12 mouse cellular contexts compared by ENCODE assay signal in the genomic region with DNA sequence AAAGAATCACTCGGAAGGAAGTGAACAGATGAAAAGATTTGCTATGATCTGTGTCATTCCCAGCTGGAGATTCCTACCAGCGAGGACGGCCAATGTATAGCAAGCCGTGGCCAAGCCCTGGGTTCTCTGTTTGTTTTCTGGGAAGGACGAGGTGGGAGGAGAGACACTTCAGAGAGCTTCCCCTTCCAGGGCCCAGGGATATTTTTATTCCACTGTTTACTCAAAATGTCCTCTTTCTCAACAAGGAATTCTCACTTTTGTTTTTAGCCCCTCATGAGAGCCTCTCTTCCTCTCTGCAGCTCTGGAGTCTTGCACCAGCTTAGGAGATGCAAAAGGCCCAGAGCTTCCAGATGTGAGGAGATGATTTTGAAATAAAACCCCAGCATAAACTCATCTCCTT.
DNase-seq lines count a peak whose midpoint lies in the region; ATAC-seq lines count a peak whose summit lies in the region.
"Had no signal": no experiment of that assay in that cellular context is flagged by ENCODE, and none has a peak within 500 bp of the region (broad histone marks: within the 10 kb centered on the region; RNA-seq: fewer than 3 reads in every experiment).

No protein-coding gene starts in this region.

- 14% methylated on average over 5 of the region's 5 CpGs for WGBS in kidney, embryonic 16.5 days
- 30% methylated on average over 5 of the region's 5 CpGs for WGBS in forebrain, embryonic 16.5 days
- 8% methylated on average over 5 of the region's 5 CpGs for WGBS in intestine, embryonic 14.5 days
- 24% methylated on average over 5 of the region's 5 CpGs for WGBS in neural tube, embryonic 13.5 days

- H3K36me3 ChIP-seq in kidney, embryonic 16.5 days (ENCODE audit: insufficient read depth, low read length) = no peaks in the 10 kb centered on the region
- H3K36me3 ChIP-seq in forebrain, embryonic 16.5 days (ENCODE audit: control insufficient read depth, insufficient read depth) = no peaks in the 10 kb centered on the region
- H3K36me3 ChIP-seq in intestine, embryonic 14.5 days (ENCODE audit: control insufficient read depth, insufficient read depth, low read length) = no peaks in the 10 kb centered on the region
- H3K36me3 ChIP-seq in neural tube, embryonic 13.5 days = no peaks in the 10 kb centered on the region
- H3K36me3 ChIP-seq: G1E had no signal

- 0 out of 2 replicates have a peak overlapping the region, but pooled peaks have one; percentile 26 for H3K4me2 ChIP-seq in kidney, embryonic 16.5 days (replicated peaks; ENCODE audit: low read depth, low read length)
- H3K4me2 ChIP-seq in forebrain, embryonic 16.5 days (ENCODE audit: low read length) = no peak overlapping the region
- peak overlapping the region; percentile 22; the same call in 1 of the 2 replicates for H3K4me2 ChIP-seq in intestine, embryonic 14.5 days (ENCODE audit: low read length)
- no peak overlapping the region for H3K4me2 ChIP-seq in neural tube, embryonic 13.5 days

- H3K4me1 ChIP-seq in kidney, embryonic 16.5 days (ENCODE audit: insufficient read depth, low read length) = peaks cover 40% of the 10 kb centered on the region
- H3K4me1 ChIP-seq in forebrain, embryonic 16.5 days (replicated peaks; ENCODE audit: control insufficient read depth, insufficient read depth, low read length) = peaks cover 14% of the 10 kb centered on the region
- peaks cover 21% of the 10 kb centered on the region for H3K4me1 ChIP-seq in intestine, embryonic 14.5 days (replicated peaks; ENCODE audit: control insufficient read depth, insufficient read depth, low read length)
- peaks cover 59% of the 10 kb centered on the region for H3K4me1 ChIP-seq in neural tube, embryonic 13.5 days (replicated peaks)

- peak overlapping the region; percentile 47; the same call in 1 of the 2 replicates for H3K27ac ChIP-seq in kidney, embryonic 16.5 days (ENCODE audit: low read length)
- 0 out of 2 replicates have a peak overlapping the region, but pooled peaks have one; percentile 39 for H3K27ac ChIP-seq in forebrain, embryonic 16.5 days (ENCODE audit: low read length)
- peak overlapping the region; percentile 5 for H3K27ac ChIP-seq in intestine, embryonic 14.5 days (ENCODE audit: low read depth)
- H3K27ac ChIP-seq in neural tube, embryonic 13.5 days (replicated peaks) = peak overlapping the region; percentile 81

- no peaks in the 10 kb centered on the region for H3K27me3 ChIP-seq in kidney, embryonic 16.5 days (ENCODE audit: insufficient read depth, low read length)
- H3K27me3 ChIP-seq in forebrain, embryonic 16.5 days (replicated peaks; ENCODE audit: control insufficient read depth, insufficient read depth, low read length) = no peaks in the 10 kb centered on the region
- H3K27me3 ChIP-seq in intestine, embryonic 14.5 days (replicated peaks; ENCODE audit: control insufficient read depth, insufficient read depth, low read length) = no peaks in the 10 kb centered on the region
- no peaks in the 10 kb centered on the region for H3K27me3 ChIP-seq in neural tube, embryonic 13.5 days

- no peak overlapping the region for H3K4me3 ChIP-seq in kidney, embryonic 16.5 days (ENCODE audit: low read length)
- no peak overlapping the region for H3K4me3 ChIP-seq in forebrain, embryonic 16.5 days (replicated peaks; ENCODE audit: low read length)
- no peak overlapping the region for H3K4me3 ChIP-seq in intestine, embryonic 14.5 days (ENCODE audit: low read depth, low read length)
- H3K4me3 ChIP-seq in neural tube, embryonic 13.5 days = no peak overlapping the region

- DNase-seq in kidney, adult 8-10 months = no peak
- DNase-seq in intestine, embryonic 14.5 days (ENCODE audit: low spot score) = no peak
- no peak for DNase-seq in urinary bladder, adult 18-20 months (ENCODE audit: low spot score in 2 of 2)
- DNase-seq in thymus, adult 18-20 months = no peak
- DNase-seq: adrenal gland, postnatal 36 days; gastrocnemius, postnatal 14 days; kidney, adult 11 months; right cerebral cortex, postnatal 4 days had no signal

- H3K9me3 ChIP-seq in kidney, embryonic 16.5 days (ENCODE audit: low read length) = no peaks in the 10 kb centered on the region
- no peaks in the 10 kb centered on the region for H3K9me3 ChIP-seq in forebrain, embryonic 16.5 days (ENCODE audit: control insufficient read depth, low read length)
- no peaks in the 10 kb centered on the region for H3K9me3 ChIP-seq in intestine, embryonic 14.5 days (ENCODE audit: control insufficient read depth, low read length)
- H3K9me3 ChIP-seq in neural tube, embryonic 13.5 days = no peaks in the 10 kb centered on the region
- H3K9me3 ChIP-seq: G1E had no signal

- no peak overlapping the region for H3K9ac ChIP-seq in kidney, embryonic 16.5 days (replicated peaks; ENCODE audit: low read length)
- H3K9ac ChIP-seq in forebrain, embryonic 16.5 days (replicated peaks; ENCODE audit: low read depth, low read length) = no peak overlapping the region
- no peak overlapping the region for H3K9ac ChIP-seq in intestine, embryonic 14.5 days (ENCODE audit: low read length)
- 0 out of 2 replicates have a peak overlapping the region, but pooled peaks have one; percentile 22 for H3K9ac ChIP-seq in neural tube, embryonic 13.5 days

- no peak for ATAC-seq in kidney, embryonic 16.5 days (ENCODE audit: low FRiP score, low TSS enrichment)
- no peak for ATAC-seq in forebrain, embryonic 16.5 days
- ATAC-seq in intestine, embryonic 14.5 days (replicated peaks; ENCODE audit: low FRiP score, low TSS enrichment, low read depth) = no peak
- ATAC-seq in neural tube, embryonic 13.5 days (ENCODE audit: low read depth) = no peak

Comparison
In these comparisons a context has a peak if more than half of its experiments do, and no peak if none do; other contexts are left out.
1. H3K27ac ChIP-seq: peak in every context shown above with its lines; median percentile 81 in neural tube, embryonic 13.5 days; 47 in kidney, embryonic 16.5 days; 39 in forebrain, embryonic 16.5 days; 5 in intestine, embryonic 14.5 days.
2. H3K4me2 ChIP-seq: peak in kidney, embryonic 16.5 days (single experiment) and intestine, embryonic 14.5 days (single experiment); none in forebrain, embryonic 16.5 days (single experiment) and neural tube, embryonic 13.5 days (single experiment).